Mouse (Mus musculus) embryonic facial prominence, embryonic 11.5 days (tissue): ENCODE results near the gene Mgea5. TPM values are rescaled to one million over a fixed set of nuclear protein-coding genes. Genes with fewer than 3 reads are reported as not detected.

Source experiments
- ATAC-seq: fragments of 200-750 bp; cut with Nextera tagmentation; replicated peaks from 2 replicates; pipeline ENCODE4 v1.8.0; 2017; ENCODE audit warnings: low read depth; ENCODE audit not compliant: insufficient number of reproducible peaks, low FRiP score, low TSS enrichment
- DNase-seq: peaks from one replicate; pipeline ENCODE4 v3.0.0-alpha.2; 2015; ENCODE audit warnings: low spot score
- H3K27ac ChIP-seq: fragments of 300-500 bp; sonication (generic); replicated peaks from 2 replicates; pipeline ENCODE4 v1.5.1; 2014; ENCODE audit warnings: mild to moderate bottlenecking, low read depth, low read length, control low read depth
- H3K27me3 ChIP-seq: fragments of 300-500 bp; sonication (generic); 2 replicates; pipeline ENCODE4 v1.6.1; 2014; ENCODE audit warnings: mild to moderate bottlenecking, low read length, moderate library complexity, mixed read lengths; ENCODE audit not compliant: control insufficient read depth, insufficient read depth
- H3K36me3 ChIP-seq: fragments of 300-500 bp; sonication (generic); replicated peaks from 2 replicates; pipeline ENCODE4 v1.6.1; 2014; ENCODE audit warnings: low read depth, mild to moderate bottlenecking, low read length, moderate library complexity, mixed read lengths; ENCODE audit not compliant: control insufficient read depth, insufficient read depth
- H3K4me1 ChIP-seq: fragments of 300-500 bp; sonication (generic); 2 replicates; pipeline ENCODE4 v1.6.1; 2014; ENCODE audit warnings: low read length, mixed read lengths; ENCODE audit not compliant: control insufficient read depth, insufficient read depth
- H3K4me2 ChIP-seq: fragments of 300-500 bp; sonication (generic); 2 replicates; pipeline ENCODE4 v1.6.1; 2014; ENCODE audit warnings: low read depth, mild to moderate bottlenecking, control low read depth, low read length, moderate library complexity
- H3K4me3 ChIP-seq: fragments of 300-500 bp; sonication (generic); 2 replicates; pipeline ENCODE4 v1.5.1; 2014; ENCODE audit warnings: low read depth, low read length, control low read depth
- H3K9ac ChIP-seq: fragments of 300-500 bp; sonication (generic); replicated peaks from 2 replicates; pipeline ENCODE4 v1.6.1; 2014; ENCODE audit warnings: mild to moderate bottlenecking, control low read depth, low read length
- H3K9me3 ChIP-seq: fragments of 300-500 bp; sonication (generic); replicated peaks from 2 replicates; pipeline ENCODE4 v1.6.1; 2016; ENCODE audit warnings: mild to moderate bottlenecking, low read length, inconsistent platforms, mixed read lengths; ENCODE audit not compliant: control insufficient read depth
- WGBS: fragments of 180-500 bp; shearing (Covaris S2); extraction: QIAGEN DNeasy Blood & Tissue Kit; methylation state at CpG from one replicate; pipeline ENCODE4 v1.1.7; 2014; 5-methylcytosine and 5-hydroxymethylcytosine counted together
- polyA plus RNA-seq: library from polyadenylated mRNA; unstranded; fragments of >200 nt; fragmentation: Nextera tagmentation; extraction: Ambion mirVana; gene quantifications from 2 replicates; pipeline ENCODE4 v1.2.1, GENCODE M21; 2014

The Mgea5 gene
- polyA plus RNA-seq, 1 experiment from 2014 or later: 58.8 TPM

DNA sequence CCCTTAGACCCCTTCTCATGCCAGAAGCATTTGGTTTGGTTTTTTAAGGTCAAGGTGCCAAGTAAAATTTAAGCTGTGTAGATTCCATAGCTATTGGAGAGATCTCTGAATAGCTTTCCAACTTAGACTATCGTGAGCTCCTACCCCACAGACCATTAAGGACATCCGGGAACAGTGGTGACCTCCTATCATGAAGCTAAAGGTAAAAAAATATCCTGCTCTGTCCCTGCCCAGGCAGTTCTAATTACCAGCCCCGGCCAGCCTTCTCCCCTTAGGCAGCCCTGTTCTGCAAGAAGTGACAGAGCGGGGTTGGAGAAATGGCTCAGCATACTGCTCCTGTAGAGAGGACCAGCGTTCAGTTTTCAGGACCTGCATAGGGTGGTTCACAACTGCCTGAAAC lies 45.1 kb downstream of the Mgea5 start:
- 28% methylated on average over 5 of the region's 5 CpGs for WGBS
- Histone ChIP-seq H3K27me3 (peaks cover 87% of the 10 kb centered on the region), H3K9me3 (no peaks in the 10 kb centered on the region), H3K36me3 (no peaks in the 10 kb centered on the region), H3K4me3 (no peak overlapping the region), H3K9ac (no peak overlapping the region), H3K4me1 (peaks cover 18% of the 10 kb centered on the region), H3K27ac (no peak overlapping the region), H3K4me2 (no peak overlapping the region)
- ATAC-seq: no peak
- DNase-seq: no peak

DNA sequence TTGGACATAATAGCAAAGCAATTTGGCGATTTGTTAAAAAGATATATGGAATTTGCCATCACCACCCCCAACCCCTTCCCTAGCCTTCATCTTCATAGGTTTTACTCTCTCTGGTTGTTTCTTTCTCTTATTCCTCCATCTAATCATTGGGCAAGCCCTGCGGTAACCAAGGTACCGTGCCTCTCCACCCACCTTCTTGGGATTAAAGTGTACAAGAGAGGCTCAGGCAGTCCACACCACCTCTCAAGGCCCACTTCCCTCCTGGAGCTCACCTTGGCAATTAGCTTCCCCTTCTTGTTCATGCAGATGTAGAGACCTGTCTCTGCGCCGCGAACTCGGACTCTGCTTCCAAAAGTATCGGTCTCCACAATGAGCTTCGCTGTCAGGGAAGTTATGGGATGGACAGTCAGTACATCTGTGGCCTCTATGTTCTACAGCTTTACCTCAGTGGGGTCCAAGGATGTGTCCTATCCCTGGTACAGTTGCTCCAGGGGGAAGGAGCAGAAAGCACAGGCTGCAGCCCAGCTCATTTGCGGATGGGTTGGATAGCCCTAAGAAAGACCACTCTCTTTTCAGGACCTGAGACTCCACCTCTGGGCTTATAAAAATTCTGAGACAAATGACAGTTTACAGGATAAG lies 45.7 kb downstream of the Mgea5 start:
- Histone ChIP-seq H3K9ac (no peak overlapping the region), H3K4me1 (peaks cover 15% of the 10 kb centered on the region), H3K9me3 (no peaks in the 10 kb centered on the region), H3K27ac (no peak overlapping the region), H3K36me3 (no peaks in the 10 kb centered on the region), H3K4me2 (no peak overlapping the region), H3K27me3 (peaks cover 85% of the 10 kb centered on the region), H3K4me3 (no peak overlapping the region)
- DNase-seq: no peak
- 51% methylated on average over 10 of the region's 10 CpGs for WGBS
- no peak for ATAC-seq

DNA sequence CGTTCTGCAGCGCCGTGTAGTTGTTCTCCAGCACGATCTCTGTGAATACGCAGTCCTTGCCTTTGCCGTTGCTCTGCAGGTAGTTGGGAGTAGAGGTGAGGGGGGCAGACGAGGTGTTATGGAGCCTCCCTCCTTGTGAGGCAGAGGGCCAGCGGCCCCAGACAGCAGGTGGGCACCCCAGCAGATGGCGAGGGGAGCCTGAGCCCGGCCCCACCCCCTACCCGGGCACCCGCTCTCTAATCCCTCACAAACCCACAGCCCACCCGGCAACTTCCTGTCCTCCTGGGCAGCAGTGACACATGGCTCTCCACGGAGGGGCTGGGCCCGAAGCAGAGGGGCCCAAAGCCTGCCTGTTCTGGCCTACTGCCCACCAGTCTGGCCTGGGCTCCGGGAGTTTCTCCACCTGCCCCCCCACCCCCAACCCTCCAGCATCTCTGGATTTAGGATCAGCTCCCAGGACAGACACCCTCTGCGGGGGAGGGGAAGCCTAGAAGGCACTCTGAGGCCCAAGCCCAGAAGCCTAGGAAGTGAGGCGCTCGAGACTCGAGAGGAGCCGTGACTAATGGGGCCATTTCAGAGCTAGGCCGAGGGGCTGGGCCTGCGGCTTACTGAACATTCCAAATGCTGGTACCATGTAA lies 46.3 kb downstream of the Mgea5 start:
- Histone ChIP-seq H3K4me2 (peak overlapping the region; percentile 48), H3K27me3 (peaks cover 82% of the 10 kb centered on the region), H3K9ac (peak overlapping the region; percentile 30; the same call in 1 of the 2 replicates), H3K36me3 (no peaks in the 10 kb centered on the region), H3K27ac (no peak overlapping the region), H3K4me1 (peaks cover 10% of the 10 kb centered on the region), H3K9me3 (no peaks in the 10 kb centered on the region), H3K4me3 (peak overlapping the region; percentile 13; the same call in 1 of the 2 replicates)
- WGBS: 3% methylated on average over 23 of the region's 23 CpGs
- DNase-seq (peak; percentile 57), ATAC-seq (peak; percentile 37; the same call in 1 of the 2 replicates)

DNA sequence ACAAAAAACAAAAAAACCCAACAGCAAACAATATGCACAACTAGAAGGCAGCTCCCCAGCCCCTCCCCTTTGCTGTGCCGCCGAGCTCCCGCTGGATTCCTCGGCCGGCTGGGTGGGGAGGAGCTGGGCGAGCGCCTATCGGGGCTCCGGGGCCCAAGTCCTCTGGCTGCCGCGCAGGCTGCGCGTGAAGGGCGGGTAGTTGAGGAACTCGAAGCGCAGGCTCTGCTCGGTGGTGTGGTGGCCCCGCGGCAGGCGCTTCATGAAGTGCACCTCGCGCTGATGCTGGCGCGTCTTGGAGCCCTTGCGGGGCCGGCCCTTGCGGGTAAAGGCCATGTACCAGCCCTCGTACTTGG lies 46.8 kb downstream of the Mgea5 start:
- peaks cover 77% of the 10 kb centered on the region for H3K27me3 ChIP-seq
- no peaks in the 10 kb centered on the region for H3K9me3 ChIP-seq
- peak overlapping the region; percentile 13; the same call in 1 of the 2 replicates for H3K4me3 ChIP-seq
- no peak overlapping the region for H3K27ac ChIP-seq
- peak; percentile 70 for DNase-seq
- ATAC-seq: no peak
- H3K36me3 ChIP-seq: no peaks in the 10 kb centered on the region
- peak overlapping the region; percentile 48 for H3K4me2 ChIP-seq
- WGBS: under 1% methylated on average over 28 of the region's 28 CpGs
- H3K4me1 ChIP-seq: peaks cover 8% of the 10 kb centered on the region
- peak overlapping the region; percentile 30; the same call in 1 of the 2 replicates for H3K9ac ChIP-seq

DNA sequence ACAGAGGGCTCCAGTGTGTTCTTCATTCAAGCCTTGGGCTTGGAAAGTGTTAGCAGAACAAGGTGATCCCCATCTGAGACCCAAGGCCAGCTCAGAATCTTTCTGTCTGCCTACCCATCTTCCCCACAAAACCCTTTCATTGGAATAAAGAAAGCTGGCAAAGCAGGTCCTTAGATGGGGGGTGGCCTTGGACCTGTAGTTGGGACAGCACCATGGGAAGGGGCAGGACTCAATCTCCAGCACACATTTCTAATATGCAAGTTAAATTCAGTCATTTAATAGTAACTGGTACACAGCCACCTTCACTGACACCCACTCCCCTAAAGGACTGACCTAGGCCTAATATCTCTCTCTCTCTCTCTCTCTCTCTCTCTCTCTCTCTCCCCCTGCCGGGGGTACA lies 47.4 kb downstream of the Mgea5 start:
- Histone ChIP-seq H3K4me1 (peaks cover 8% of the 10 kb centered on the region), H3K9ac (no peak overlapping the region), H3K9me3 (no peaks in the 10 kb centered on the region), H3K36me3 (no peaks in the 10 kb centered on the region), H3K27me3 (peaks cover 71% of the 10 kb centered on the region), H3K4me3 (no peak overlapping the region), H3K27ac (no peak overlapping the region), H3K4me2 (no peak overlapping the region)
- ATAC-seq: no peak
- no peak for DNase-seq
- WGBS: 56% methylated on average over 1 of the region's 1 CpGs

DNA sequence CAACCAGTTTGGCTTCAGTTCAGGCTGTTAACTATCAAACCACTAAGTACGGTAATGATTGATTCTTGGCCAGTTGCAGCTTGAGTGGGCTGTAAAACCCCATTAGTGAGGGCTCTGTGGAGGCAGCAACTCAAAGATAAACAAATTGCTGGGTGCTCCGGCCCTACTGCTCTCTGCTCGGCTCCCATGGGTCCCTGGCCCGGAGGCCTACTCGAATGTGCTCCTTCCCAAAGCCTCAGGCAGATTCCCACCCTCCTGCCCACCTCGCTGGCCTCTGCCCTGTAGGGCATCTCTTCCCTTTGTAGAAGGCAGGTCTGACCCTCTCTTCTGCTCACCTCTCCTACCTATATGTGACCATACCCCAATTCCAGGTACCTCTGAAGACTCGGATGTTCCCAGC lies 48.9 kb downstream of the Mgea5 start:
- Histone ChIP-seq H3K4me1 (peaks cover 8% of the 10 kb centered on the region), H3K9me3 (no peaks in the 10 kb centered on the region), H3K36me3 (no peaks in the 10 kb centered on the region), H3K4me3 (no peak overlapping the region), H3K27ac (no peak overlapping the region), H3K27me3 (peaks cover 64% of the 10 kb centered on the region), H3K9ac (no peak overlapping the region), H3K4me2 (no peak overlapping the region)
- ATAC-seq (no peak), DNase-seq (no peak)
- WGBS: 40% methylated on average over 7 of the region's 7 CpGs

DNA sequence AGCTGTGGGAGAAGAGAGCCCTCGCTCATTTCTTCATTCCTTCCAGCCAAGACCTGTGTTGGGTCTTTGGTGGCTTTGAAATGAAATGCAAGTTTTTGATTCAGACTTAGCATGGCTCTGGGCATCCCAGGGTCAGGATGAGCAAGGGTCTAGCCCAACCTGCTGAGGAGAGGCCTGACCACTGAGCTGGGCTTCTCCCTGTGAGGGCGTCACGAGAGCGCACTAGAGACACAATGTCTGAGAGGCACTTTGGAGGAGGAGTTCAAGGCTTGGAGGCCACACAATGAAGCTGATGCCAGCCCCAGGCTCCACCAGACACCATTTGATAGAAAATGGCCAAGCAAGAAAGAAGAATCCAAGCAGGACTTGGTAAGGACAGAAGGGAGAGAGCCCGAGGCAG lies 49.4 kb downstream of the Mgea5 start:
- Histone ChIP-seq H3K9me3 (no peaks in the 10 kb centered on the region), H3K36me3 (no peaks in the 10 kb centered on the region), H3K9ac (no peak overlapping the region), H3K4me1 (peaks cover 8% of the 10 kb centered on the region), H3K4me2 (no peak overlapping the region), H3K4me3 (no peak overlapping the region), H3K27me3 (peaks cover 58% of the 10 kb centered on the region), H3K27ac (no peak overlapping the region)
- 70% methylated on average over 5 of the region's 5 CpGs for WGBS
- no peak for DNase-seq
- no peak for ATAC-seq

DNA sequence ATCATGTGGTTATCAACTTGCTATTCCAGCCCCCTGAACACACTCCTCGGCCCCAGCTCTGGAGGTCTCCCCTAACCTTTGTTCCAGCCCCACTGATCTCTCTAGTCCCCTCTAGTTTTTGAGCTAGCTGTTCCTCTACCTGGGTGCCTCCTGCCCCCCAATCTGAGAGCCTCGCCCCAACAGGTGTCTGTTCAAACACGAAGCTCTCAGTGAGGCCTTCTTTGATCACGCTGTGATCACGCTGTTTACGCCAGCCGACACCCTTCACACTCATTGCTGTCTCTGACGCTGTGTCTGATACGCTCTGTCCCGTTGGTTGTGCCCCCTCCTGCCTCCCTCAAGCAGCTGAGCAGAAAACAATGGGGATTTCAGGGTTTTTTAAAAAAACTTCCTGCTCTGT lies 50.1 kb downstream of the Mgea5 start:
- no peak for DNase-seq
- H3K36me3 ChIP-seq: no peaks in the 10 kb centered on the region
- H3K4me3 ChIP-seq: no peak overlapping the region
- no peak for ATAC-seq
- peaks cover 8% of the 10 kb centered on the region for H3K4me1 ChIP-seq
- WGBS: 9% methylated on average over 10 of the region's 10 CpGs
- peaks cover 52% of the 10 kb centered on the region for H3K27me3 ChIP-seq
- no peak overlapping the region for H3K4me2 ChIP-seq
- no peaks in the 10 kb centered on the region for H3K9me3 ChIP-seq
- H3K27ac ChIP-seq: no peak overlapping the region
- no peak overlapping the region for H3K9ac ChIP-seq
